Mouse (Mus musculus): ENCODE results near the gene Slc25a18. TPM values are rescaled to one million over a fixed set of nuclear protein-coding genes. Genes with fewer than 3 reads are reported as not detected.
"Not testable (repeated sequence)": the region's sequence is repeated elsewhere in the genome, so short reads cannot be mapped to it uniquely, and the experiment has no call there.

Gene Slc25a18
- polyA plus RNA-seq, 1 experiment from 2014 or later: 0.19 TPM

GRCm38 (mm10) chr6:120806999-120807737, 33.8 kb downstream of the Slc25a18 start:
- 95% methylated on average over 5 of the region's 5 CpGs for WGBS
- no peaks in the 10 kb centered on the region for H3K9me3 ChIP-seq (replicated peaks)
- peaks cover 99% of the 10 kb centered on the region for H3K36me3 ChIP-seq
- no peaks in the 10 kb centered on the region for H3K27me3 ChIP-seq (ENCODE audit: low read depth, poor library complexity, severe bottlenecking)
- no peak overlapping the region for H3K4me3 ChIP-seq
- no peak for DNase-seq (ENCODE audit: low spot score)
- H3K27ac ChIP-seq: no peak overlapping the region
- H3K4me1 ChIP-seq: no peaks in the 10 kb centered on the region

GRCm38 (mm10) chr6:120807738-120808081, 34.3 kb downstream of the Slc25a18 start:
- no peaks in the 10 kb centered on the region for H3K9me3 ChIP-seq (replicated peaks)
- H3K27ac ChIP-seq: no peak overlapping the region
- 96% methylated on average over 4 of the region's 4 CpGs for WGBS
- H3K4me1 ChIP-seq: no peaks in the 10 kb centered on the region
- no peak overlapping the region for H3K4me3 ChIP-seq
- no peaks in the 10 kb centered on the region for H3K27me3 ChIP-seq (ENCODE audit: low read depth, poor library complexity, severe bottlenecking)
- no peak for DNase-seq (ENCODE audit: low spot score)
- peaks cover 97% of the 10 kb centered on the region for H3K36me3 ChIP-seq

- not testable (repeated sequence) for DNase-seq (ENCODE audit: low spot score)
- WGBS: 97% methylated on average over 10 of the region's 10 CpGs
- peaks cover 57% of the 10 kb centered on the region for H3K36me3 ChIP-seq
Measured at GRCm38 (mm10) chr6:120811999-120812398, 38.6 kb downstream of the Slc25a18 start.

GRCm38 (mm10) chr6:120819294-120819693, 45.9 kb downstream of the Slc25a18 start:
- WGBS: 88% methylated on average over 2 of the region's 2 CpGs
- DNase-seq (ENCODE audit: low spot score): no peak
- H3K27ac ChIP-seq: no peak overlapping the region
- peaks cover 28% of the 10 kb centered on the region for H3K36me3 ChIP-seq
- no peaks in the 10 kb centered on the region for H3K27me3 ChIP-seq (ENCODE audit: low read depth, poor library complexity, severe bottlenecking)
- H3K4me1 ChIP-seq: peaks cover 12% of the 10 kb centered on the region
- H3K9me3 ChIP-seq (replicated peaks): no peaks in the 10 kb centered on the region
- H3K4me3 ChIP-seq: no peak overlapping the region

More at GRCm38 (mm10) chr6:120811999-120812398, 38.6 kb downstream of the Slc25a18 start:
- not testable (repeated sequence) for H3K27ac ChIP-seq; H3K27me3 ChIP-seq (ENCODE audit: low read depth, poor library complexity, severe bottlenecking); H3K4me3 ChIP-seq; H3K9me3 ChIP-seq (replicated peaks); H3K4me1 ChIP-seq

GRCm38 (mm10) chr6:120820144-120820543, 46.8 kb downstream of the Slc25a18 start:
- Histone ChIP-seq H3K36me3 (peaks cover 28% of the 10 kb centered on the region), H3K9me3 (replicated peaks) (no peaks in the 10 kb centered on the region), H3K4me1 (peaks cover 12% of the 10 kb centered on the region), H3K4me3 (no peak overlapping the region), H3K27me3 (ENCODE audit: low read depth, poor library complexity, severe bottlenecking) (no peaks in the 10 kb centered on the region), H3K27ac (no peak overlapping the region)
- no peak for DNase-seq (ENCODE audit: low spot score)
- 94% methylated on average over 5 of the region's 5 CpGs for WGBS

GRCm38 (mm10) chr6:120820941-120821340, 47.6 kb downstream of the Slc25a18 start:
- no peak for DNase-seq (ENCODE audit: low spot score)
- Histone ChIP-seq H3K27me3 (ENCODE audit: low read depth, poor library complexity, severe bottlenecking) (no peaks in the 10 kb centered on the region), H3K36me3 (peaks cover 28% of the 10 kb centered on the region), H3K27ac (no peak overlapping the region), H3K9me3 (replicated peaks) (no peaks in the 10 kb centered on the region), H3K4me3 (peak overlapping the region; percentile 95; the same call in 1 of the 2 replicates), H3K4me1 (peaks cover 12% of the 10 kb centered on the region)
- 90% methylated on average over 1 of the region's 1 CpGs for WGBS

GRCm38 (mm10) chr6:120821715-120822114, 48.3 kb downstream of the Slc25a18 start:
- Histone ChIP-seq H3K9me3 (replicated peaks) (no peaks in the 10 kb centered on the region), H3K27me3 (ENCODE audit: low read depth, poor library complexity, severe bottlenecking) (no peaks in the 10 kb centered on the region), H3K4me3 (peak overlapping the region; percentile 95), H3K4me1 (peaks cover 12% of the 10 kb centered on the region), H3K36me3 (peaks cover 28% of the 10 kb centered on the region), H3K27ac (no peak overlapping the region)
- DNase-seq (ENCODE audit: low spot score): no peak
- 61% methylated on average over 5 of the region's 5 CpGs for WGBS

- peaks cover 12% of the 10 kb centered on the region for H3K4me1 ChIP-seq
- under 1% methylated on average over 41 of the region's 41 CpGs for WGBS
- H3K9me3 ChIP-seq (replicated peaks): no peaks in the 10 kb centered on the region
- peak within 1 kb of the TSS; percentile 86 for H3K27ac ChIP-seq
- peaks cover 22% of the 10 kb centered on the region for H3K36me3 ChIP-seq
- H3K4me3 ChIP-seq: peak within 1 kb of the TSS; percentile 95
- peak; percentile 93 for DNase-seq (ENCODE audit: low spot score)
- H3K27me3 ChIP-seq (ENCODE audit: low read depth, poor library complexity, severe bottlenecking): no peaks in the 10 kb centered on the region
Measured at GRCm38 (mm10) chr6:120822307-120822928, 49.0 kb downstream of the Slc25a18 start, which contains the start of gene Atp6v1e1. Atp6v1e1 (minus strand) TSS chr6:120822793.

GRCm38 (mm10) chr6:120822937-120823614, 49.7 kb downstream of the Slc25a18 start:
- Histone ChIP-seq H3K9me3 (replicated peaks) (no peaks in the 10 kb centered on the region), H3K27ac (peak overlapping the region; percentile 86; the same call in 1 of the 2 replicates), H3K27me3 (ENCODE audit: low read depth, poor library complexity, severe bottlenecking) (no peaks in the 10 kb centered on the region), H3K4me3 (peak overlapping the region; percentile 95), H3K4me1 (peaks cover 12% of the 10 kb centered on the region), H3K36me3 (peaks cover 16% of the 10 kb centered on the region)
- no peak for DNase-seq (ENCODE audit: low spot score)
- 78% methylated on average over 10 of the region's 10 CpGs for WGBS

- DNase-seq (ENCODE audit: low spot score): no peak
- no peak overlapping the region for H3K27ac ChIP-seq
- WGBS: 58% methylated on average over 1 of the region's 1 CpGs
- no peaks in the 10 kb centered on the region for H3K9me3 ChIP-seq (replicated peaks)
- no peaks in the 10 kb centered on the region for H3K4me1 ChIP-seq
- no peaks in the 10 kb centered on the region for H3K27me3 ChIP-seq (ENCODE audit: low read depth, poor library complexity, severe bottlenecking)
- H3K4me3 ChIP-seq: no peak overlapping the region
- H3K36me3 ChIP-seq: no peaks in the 10 kb centered on the region
Measured at GRCm38 (mm10) chr6:120830056-120830455, 56.7 kb downstream of the Slc25a18 start.

GRCm38 (mm10) chr6:120830866-120831608, 57.7 kb downstream of the Slc25a18 start:
- Histone ChIP-seq H3K4me3 (no peak overlapping the region), H3K36me3 (no peaks in the 10 kb centered on the region), H3K9me3 (replicated peaks) (no peaks in the 10 kb centered on the region), H3K27ac (no peak overlapping the region), H3K27me3 (ENCODE audit: low read depth, poor library complexity, severe bottlenecking) (no peaks in the 10 kb centered on the region), H3K4me1 (peaks cover 3% of the 10 kb centered on the region; the same call in 1 of the 2 replicates)
- DNase-seq (ENCODE audit: low spot score): no peak
- WGBS: 64% methylated on average over 4 of the region's 4 CpGs

GRCm38 (mm10) chr6:120832097-120832496, 58.7 kb downstream of the Slc25a18 start:
- Histone ChIP-seq H3K9me3 (replicated peaks) (no peaks in the 10 kb centered on the region), H3K27me3 (ENCODE audit: low read depth, poor library complexity, severe bottlenecking) (no peaks in the 10 kb centered on the region), H3K27ac (no peak overlapping the region), H3K4me1 (peaks cover 8% of the 10 kb centered on the region), H3K36me3 (no peaks in the 10 kb centered on the region), H3K4me3 (no peak overlapping the region)
- 76% methylated on average over 4 of the region's 4 CpGs for WGBS
- no peak for DNase-seq (ENCODE audit: low spot score)
